Mouse (Mus musculus): ENCODE data around the gene Timm8a2.

GRCm38 (mm10) chr14:121992395-121993280, 41.8 kb upstream of the Timm8a2 start:
- no peak for TF ChIP-seq CHD2 (IDR thresholded peaks at IDR 0.05; ENCODE audit: low read length)
- TF ChIP-seq POLR2A (IDR thresholded peaks at IDR 0.05; ENCODE audit: control insufficient read depth in 1 of 2, insufficient read depth in 1 of 2, low read depth in 1 of 2, low read length in 2 of 2, poor library complexity in 1 of 2) = no peak
- no peak for TF ChIP-seq CTCF (IDR thresholded peaks at IDR 0.05 in 2 of 3, conservative IDR thresholded peaks at IDR 0.05 in 1 of 3; ENCODE audit: control insufficient read depth in 1 of 3, insufficient read depth in 1 of 3, low read depth in 2 of 3, low read length in 3 of 3, poor library complexity in 1 of 3, severe bottlenecking in 1 of 3)
- no peak for TF ChIP-seq ZC3H11A (IDR thresholded peaks at IDR 0.05; ENCODE audit: low read depth, low read length)
- no peak for TF ChIP-seq CHD1 (IDR thresholded peaks at IDR 0.05; ENCODE audit: low read depth, low read length)
- no peak for TF ChIP-seq MAZ (IDR thresholded peaks at IDR 0.05; ENCODE audit: low read depth, low read length)
- TF ChIP-seq GABPA (IDR thresholded peaks at IDR 0.05; ENCODE audit: low read depth, low read length) = no peak
- TF ChIP-seq EP300 (IDR thresholded peaks at IDR 0.05; ENCODE audit: low read depth in 1 of 2, low read length in 2 of 2) = no peak
- no peak for TF ChIP-seq POLR2AphosphoS2 (IDR thresholded peaks at IDR 0.05; ENCODE audit: low read length)

Data from MEL (cell line).